Mouse (Mus musculus): Measurements from ENCODE around the gene Zdhhc7. TPM values are rescaled to one million over a fixed set of nuclear protein-coding genes. Genes with fewer than 3 reads are reported as not detected.

Gene Zdhhc7
- total RNA-seq, 2 experiments from 2014 or later: 35.4 to 36.4 TPM

DNA sequence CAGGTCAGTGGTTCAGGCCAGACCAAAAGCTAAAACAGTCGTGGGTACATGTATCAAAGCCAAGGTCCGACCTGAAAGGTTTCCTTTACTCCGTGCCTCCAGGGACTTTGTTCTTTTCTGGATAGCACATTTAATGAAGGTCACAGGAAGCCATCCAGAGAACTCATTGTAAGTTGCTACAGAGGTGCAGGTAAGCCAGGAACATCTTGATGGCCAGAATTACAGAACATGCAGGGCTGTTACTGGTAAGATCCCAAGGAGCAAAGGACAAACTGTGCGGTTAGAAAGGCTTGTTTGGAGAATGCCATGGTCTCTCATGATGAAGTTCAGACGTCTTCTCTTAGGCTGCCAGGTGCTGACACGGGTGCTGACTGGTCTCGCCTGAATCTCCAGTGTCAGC lies 15.3 kb upstream of the Zdhhc7 start:
- no peak for DNase-seq (ENCODE audit: low spot score)
- intact Hi-C loops (cut with DNase I): no loop called here

DNA sequence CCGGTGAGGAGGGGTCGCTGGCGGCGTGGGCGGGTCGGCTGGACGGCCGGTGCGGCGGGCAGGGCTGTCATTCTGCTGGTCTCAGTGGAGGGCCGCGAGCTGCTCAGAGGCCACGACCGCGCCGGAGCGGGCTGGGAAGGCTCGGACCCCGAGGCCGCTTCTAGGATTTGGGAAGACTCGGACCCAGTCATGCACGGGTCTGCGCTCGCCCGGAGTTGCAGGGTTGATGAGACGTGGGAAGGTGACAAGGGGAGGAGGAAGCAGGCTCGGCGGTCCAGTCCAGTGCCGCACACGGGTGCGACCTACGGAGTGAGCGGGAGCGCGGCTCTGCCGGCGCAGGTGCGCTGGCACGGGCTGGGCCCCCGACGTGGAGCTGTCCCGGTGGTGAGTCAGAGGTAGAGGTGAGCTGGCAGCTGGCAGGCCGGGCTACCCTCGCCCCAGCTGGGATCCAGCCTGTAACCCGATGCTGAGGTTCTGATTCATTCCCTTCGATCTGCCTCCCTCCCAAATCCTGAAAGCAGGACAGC lies 13.1 kb upstream of the Zdhhc7 start:
- intact Hi-C loops (cut with DNase I): no loop called here
- DNase-seq (ENCODE audit: low spot score): no peak

DNA sequence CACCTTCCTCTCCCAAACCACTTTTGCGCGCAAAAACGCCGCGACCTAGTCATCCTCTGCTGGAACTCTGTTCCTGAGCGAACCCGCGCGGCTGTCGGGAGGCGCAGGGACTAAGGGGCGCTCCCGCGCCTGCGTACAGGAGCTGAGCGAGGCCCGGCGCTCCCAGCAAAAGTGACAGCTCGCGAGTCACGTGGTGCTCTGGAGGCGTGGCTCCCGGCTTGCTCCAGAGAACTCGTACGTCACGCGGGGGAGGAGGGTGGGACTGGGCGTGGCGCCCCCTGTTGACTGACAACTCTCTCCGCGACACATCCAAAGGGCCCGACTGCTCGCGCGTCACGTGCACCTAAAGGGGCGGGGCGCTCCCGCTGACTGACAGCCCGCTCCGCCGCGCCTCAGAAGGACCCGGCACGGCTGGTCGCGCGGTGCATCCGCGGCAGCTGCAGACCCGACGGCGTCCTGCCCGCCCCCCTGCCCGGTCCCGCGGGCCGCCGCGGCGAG lies 12.5 kb upstream of the Zdhhc7 start, which contains the start of gene 6430548M08Rik:
Gene 6430548M08Rik, plus strand, starts transcription at position 395 of the 498 bp plus-strand sequence.
- intact Hi-C loops (cut with DNase I): no loop called here
- DNase-seq (ENCODE audit: low spot score): peak; percentile 100

DNA sequence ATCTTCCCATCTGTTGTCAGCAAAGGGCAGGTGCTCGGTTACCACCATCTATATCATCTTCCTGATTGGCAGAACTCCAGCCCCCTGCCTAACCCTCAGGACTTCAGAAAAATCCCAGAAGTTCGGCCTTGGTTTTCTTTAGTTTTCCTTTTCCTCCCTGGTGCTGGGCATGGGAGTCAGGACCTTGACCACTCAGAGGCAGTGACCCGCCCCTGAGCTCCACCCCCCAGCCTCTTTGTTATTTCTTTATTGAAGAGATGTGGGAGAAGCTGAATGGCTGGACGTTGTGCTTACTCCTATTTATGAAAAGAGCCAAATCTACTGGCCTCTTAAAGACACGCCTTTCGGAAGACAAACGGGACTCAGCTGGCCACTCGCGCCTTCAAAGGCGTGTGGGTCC lies 12.0 kb upstream of the Zdhhc7 start:
- no peak for DNase-seq (ENCODE audit: low spot score)

DNA sequence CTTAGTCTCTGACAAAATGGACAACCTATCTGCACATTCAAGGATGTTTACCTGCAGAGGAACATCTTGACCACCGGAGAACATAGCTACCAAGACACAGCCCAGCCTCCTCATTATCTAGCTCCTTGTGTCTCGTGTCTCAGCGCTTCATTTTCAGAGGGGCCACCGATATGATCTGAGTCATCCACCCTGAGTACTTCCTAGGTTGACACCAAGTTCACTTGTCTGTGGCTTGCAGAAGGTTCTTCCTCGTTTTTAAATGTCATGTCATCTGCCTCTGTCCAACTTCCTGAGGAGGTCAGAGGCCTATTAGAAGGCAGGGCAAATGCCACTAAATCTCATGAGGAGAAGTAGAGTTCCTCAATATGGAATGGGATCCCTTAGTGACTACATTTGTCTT lies 11.3 kb upstream of the Zdhhc7 start:
- no peak for DNase-seq (ENCODE audit: low spot score)
- intact Hi-C loops (cut with DNase I): no loop called here

More for the DNA sequence above, 12.0 kb upstream of the Zdhhc7 start:
- intact Hi-C loops (cut with DNase I): no loop called here

DNA sequence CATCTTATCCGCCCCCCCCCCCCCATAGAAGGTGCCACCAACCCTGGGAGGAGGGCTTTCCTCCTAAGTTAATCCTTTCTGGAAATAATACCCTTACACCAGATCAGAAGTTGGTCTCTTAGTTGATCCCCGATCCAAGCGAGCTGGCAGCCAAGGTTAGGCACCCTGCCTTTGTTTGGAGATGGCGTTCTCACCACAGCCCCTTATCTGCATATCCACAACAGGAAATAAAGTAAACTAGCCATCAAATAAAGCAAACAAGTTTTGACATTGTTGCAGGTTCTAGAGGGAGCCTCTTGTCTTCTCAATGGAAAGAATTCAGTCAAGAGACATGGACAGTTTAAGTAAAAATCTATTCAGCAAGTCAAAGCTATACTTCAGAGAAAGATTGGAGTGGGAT lies 10.1 kb upstream of the Zdhhc7 start:
- intact Hi-C loops (cut with DNase I): no loop called here
- no peak for DNase-seq (ENCODE audit: low spot score)

DNA sequence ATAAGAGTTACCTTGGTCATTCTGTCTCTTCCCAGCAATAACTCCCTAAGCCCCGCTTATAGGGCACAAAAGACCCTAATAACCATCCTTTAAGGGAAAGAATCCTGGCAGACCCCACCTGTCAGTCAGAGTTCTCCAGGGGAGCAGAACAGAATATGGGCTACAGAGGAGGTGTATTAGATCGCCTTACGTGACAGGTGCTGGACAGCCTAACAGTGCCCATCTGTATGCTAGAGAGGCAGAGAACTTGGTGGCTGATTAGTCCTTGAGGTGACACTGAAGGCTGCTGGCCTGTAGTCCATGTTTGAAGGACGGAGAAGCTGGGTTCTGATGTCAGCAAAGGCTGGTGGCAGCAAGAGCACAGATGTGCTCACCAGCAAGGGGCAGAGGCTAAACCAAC lies 9.7 kb upstream of the Zdhhc7 start:
- no peak for DNase-seq (ENCODE audit: low spot score)
- intact Hi-C loops (cut with DNase I): no loop called here

DNA sequence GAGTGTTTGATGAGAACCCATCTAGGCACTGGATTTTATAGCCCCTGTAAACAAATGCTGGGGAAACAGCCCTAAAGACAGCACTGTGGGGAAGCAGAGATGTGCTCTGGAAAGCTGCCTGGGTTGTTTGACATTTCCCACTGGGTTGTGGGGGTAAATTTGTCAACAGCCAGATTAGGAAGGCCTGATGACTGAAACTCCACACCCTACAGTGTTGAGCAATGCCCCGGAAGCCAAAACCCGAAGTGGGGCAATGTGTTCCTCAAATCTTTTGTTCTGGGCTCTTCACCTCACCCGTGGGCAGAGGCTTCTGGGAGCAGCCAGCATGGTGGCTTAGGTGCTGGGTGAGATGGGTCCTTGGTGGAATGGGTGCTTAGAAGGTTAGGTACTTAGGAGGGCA lies 7.9 kb upstream of the Zdhhc7 start:
- peak; percentile 33 for DNase-seq (ENCODE audit: low spot score)
- intact Hi-C loops (cut with DNase I): no loop called here

DNA sequence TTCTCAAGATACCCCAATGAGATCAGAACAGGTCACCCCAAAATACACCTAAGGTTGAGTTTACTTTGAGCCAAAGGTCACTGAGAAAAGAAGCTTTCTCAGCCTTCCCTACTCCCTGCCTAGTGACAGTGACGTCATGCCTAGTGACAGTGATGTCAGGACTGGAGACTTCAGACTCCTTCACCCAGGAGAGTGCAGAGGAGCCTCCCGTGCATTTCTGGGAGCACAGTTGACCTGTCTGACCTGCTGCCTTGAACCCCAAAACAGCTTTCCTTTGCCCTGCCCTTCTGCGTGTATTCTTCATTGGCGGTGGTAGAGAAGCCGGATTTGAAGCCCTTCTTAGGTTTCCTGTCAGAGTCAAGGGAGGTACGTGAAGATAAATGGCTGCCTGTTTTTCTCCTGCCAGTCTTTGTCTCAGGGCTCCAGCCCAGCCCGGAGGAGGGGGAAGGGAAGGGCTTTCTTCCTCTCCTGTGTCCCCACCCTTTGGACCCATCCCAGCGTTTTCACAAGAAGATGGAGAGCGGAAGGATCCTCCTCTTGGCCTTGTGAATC lies 3.5 kb upstream of the Zdhhc7 start:
- peak; percentile 80 for DNase-seq (ENCODE audit: low spot score)
- intact Hi-C loops (cut with DNase I): no loop called here

DNA sequence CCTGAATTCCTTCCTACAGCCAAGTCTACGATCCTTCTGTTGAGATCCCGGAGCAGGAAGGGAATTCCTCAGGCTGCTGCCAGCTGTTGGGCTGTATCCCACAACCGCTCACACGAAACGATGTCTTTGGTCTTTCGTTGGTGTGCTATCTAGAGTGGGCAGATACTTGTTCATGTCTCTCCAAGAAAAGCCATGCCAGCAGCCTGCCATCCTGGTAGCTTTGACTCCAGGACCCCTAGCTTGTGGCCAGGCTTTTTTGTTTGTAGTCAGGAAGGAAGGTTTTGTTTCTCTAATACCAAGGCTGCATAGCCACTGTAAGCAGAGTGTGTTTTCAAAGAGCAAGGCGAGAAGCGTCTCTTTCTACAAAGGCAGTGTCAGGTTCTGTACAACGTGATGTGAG lies 2.6 kb upstream of the Zdhhc7 start:
- DNase-seq (ENCODE audit: low spot score): no peak
- intact Hi-C loops (cut with DNase I): no loop called here

DNA sequence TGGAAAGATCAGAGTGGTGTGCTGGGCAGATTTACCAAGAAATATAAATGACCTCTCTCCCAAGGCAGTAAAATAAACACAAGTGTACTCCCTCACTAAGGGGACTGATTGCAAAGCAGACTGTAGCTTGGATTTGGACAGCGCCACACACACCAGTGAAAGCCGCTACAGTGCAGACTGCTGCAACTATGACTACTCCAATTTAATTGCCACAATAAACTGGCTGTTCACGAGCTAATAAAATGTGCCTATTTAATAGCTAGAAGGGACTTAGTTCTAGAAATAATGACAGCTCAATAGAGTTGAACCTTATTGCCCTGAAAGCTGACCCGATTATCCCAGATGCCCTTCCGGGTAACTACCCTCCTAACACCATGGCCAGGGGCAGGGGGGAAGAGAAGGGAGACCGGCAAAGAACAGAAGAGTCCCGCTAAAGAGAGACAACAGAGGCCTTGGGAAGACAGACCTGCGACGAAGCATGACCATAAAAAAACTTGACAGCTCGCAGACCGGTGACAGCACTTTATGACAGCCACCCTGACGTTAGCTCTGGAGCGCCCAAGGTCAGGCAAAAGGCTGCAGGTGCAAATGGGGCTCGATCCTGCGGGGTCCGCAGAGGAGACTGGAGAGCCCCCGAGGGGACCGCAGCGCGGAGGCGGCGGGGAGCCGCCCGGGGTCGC lies 754 bp downstream of the Zdhhc7 start:
- intact Hi-C loops (cut with DNase I): no loop called here
- DNase-seq (ENCODE audit: low spot score): no peak

DNA sequence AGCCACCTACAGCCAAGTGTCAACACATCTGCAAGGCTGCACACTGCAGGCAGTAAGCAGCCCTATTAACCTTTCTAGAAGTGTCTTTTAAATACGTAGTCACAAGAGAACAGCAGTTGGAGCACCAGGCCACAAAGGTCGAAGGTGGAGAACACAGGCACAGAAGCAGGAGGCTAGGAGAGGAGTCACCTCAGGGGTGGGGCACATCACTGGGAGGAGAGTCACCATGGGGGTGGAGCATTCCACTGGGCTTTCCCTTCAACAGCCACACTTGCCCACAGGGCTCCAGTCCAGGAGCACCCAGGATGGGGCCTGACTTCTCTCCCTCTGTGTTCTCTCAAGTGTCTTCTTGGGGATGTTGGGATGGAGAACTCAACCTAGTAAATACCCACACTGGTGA lies 4.8 kb downstream of the Zdhhc7 start:
- intact Hi-C loops (cut with DNase I): no loop called here
- no peak for DNase-seq (ENCODE audit: low spot score)

DNA sequence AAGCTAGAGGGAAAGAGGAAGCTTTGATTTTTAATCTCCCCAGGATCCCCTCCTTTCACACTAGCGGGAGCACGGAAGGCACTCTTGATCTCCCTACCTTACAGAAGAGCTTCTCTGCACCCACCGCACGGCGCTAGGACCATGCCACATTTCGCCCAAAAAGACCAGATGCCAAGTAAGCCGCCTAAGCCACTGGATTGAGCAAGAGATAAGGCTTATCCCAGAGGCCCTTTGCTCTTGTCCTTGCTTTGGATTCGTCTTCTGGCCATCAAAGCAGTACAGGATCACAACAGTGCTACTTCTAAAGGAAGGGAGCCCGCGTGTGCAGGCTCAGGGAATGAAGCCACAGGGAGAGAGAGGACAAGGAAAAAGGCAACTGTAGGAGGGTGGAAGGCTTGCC lies 6.5 kb downstream of the Zdhhc7 start:
- no peak for DNase-seq (ENCODE audit: low spot score)
- intact Hi-C loops (cut with DNase I): no loop called here

DNA sequence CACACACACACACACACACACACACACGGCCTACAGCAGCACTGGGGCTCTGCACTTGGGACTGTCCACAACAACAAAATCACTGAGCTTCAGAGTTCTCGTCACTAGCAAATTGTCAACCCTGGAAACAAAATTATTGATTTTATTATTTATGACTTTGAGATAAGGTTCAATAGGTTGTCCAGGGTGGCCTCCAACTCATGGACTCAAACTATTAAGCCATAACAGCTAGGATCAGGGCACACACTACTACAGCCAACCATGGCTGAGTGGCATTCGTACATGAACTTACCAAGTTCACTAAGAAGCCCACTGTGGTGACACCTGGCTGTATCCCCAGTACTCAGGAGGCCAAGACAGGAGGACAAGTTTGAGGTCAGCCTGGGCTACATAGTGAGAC lies 8.2 kb downstream of the Zdhhc7 start:
- intact Hi-C loops (cut with DNase I): no loop called here
- DNase-seq (ENCODE audit: low spot score): no peak

DNA sequence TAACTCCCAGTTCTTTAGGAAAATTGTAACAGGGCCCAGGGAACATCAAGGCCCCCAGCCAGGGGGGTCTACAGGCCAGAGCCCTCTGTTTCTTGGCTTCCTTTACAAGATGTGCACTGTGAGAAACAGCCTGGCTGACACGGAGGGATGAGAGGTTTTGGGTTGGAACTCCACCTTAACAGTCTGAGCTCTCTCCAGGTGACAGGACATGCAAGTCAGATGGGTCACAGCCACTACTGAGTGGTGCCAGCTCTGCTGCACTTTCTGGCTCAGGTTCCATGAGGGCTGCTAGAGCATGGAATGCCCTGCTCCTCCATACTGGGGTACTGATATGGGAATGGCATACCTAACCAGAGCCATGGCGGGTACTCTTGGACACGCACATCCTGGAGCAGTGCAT lies 10.2 kb downstream of the Zdhhc7 start:
- DNase-seq (ENCODE audit: low spot score): no peak
- intact Hi-C loops (cut with DNase I): no loop called here

DNA sequence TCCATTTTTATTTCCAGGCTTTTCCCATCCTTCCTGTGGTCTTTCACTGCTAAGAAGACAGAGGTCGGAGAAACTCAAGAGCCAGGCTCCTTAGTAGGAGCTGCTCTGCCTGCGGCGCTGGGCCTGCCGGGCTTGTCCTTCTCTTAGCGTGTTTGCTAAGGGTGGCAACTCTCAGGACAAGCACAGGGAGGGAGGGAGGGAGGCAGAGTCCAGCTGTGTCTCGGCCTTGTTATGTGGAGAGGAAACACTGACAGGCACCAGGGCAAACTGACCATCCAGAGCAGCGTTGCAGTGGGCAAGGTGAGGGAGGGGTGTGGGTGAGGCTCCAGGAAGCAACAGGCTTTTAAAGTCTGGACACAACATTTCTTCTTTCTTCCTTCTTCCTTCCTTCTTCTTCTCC lies 11.8 kb downstream of the Zdhhc7 start:
- no peak for DNase-seq (ENCODE audit: low spot score)
- intact Hi-C loops (cut with DNase I): no loop called here

DNA sequence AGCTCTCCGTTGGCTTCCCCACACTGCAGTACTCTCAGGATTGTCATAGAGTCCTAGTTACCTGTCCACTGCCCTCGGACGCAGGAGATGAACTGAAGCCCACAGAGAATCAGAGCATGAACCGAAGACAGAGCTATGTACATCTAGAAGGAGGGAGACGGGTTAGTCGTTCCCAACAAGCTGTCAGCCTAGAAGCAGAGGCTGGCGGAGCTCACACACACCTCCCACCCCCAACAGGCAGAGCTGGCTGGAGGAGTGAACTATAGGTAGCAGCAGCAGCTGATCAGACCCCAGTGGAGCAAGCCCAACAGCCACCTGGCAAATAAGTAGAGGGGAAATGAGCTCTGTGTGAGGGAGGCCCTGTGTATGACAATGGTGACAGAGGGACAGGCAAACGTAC lies 16.5 kb downstream of the Zdhhc7 start:
- intact Hi-C loops (cut with DNase I): no loop called here
- DNase-seq (ENCODE audit: low spot score): no peak

DNA sequence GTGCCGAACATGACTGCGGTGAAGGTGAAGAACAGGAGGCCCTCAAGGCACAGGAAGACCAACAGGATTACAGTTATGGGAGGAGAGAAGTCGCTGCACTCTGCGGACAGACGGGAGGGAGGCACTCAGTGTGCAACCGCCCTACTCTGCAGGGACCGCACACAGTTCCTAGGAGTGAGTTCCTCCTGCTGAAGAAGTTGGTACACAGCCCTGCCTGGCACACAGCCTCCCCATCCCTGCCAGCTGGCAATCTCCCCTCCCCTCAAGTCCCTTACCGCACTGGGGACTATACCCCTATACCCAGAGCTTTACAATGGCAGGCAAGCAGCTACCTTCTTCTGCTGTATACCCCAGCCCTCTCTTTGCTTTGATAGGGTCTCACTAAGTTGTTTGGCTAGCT lies 18.0 kb downstream of the Zdhhc7 start:
- no peak for DNase-seq (ENCODE audit: low spot score)
- intact Hi-C loops (cut with DNase I): no loop called here

DNA sequence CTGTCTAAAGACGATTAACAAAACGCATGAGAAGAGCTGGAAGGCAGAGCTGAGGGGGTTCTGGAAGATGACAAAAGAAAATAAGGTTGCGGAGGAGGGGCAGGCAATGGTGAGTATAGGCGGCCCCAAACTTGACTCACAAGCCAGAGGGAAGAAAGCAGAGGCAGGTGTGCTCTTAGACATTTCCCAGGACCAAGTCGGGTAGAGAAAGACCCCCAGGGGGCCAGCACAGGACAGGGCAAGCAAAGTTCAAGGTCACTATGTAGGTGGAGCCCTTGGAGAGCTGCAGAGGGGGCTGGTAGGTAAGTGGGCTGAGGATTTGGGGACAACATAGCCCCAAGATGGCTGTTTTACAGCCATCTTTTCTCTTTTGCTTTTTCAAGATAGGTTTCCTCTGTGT lies 21.9 kb downstream of the Zdhhc7 start:
- intact Hi-C loops (cut with DNase I): loop anchor here (2.0 to 5.0 kb wide), 2 partner anchors 135 to 297 kb away; no protein-coding TSS in a partner anchor
- no peak for DNase-seq (ENCODE audit: low spot score)

DNA sequence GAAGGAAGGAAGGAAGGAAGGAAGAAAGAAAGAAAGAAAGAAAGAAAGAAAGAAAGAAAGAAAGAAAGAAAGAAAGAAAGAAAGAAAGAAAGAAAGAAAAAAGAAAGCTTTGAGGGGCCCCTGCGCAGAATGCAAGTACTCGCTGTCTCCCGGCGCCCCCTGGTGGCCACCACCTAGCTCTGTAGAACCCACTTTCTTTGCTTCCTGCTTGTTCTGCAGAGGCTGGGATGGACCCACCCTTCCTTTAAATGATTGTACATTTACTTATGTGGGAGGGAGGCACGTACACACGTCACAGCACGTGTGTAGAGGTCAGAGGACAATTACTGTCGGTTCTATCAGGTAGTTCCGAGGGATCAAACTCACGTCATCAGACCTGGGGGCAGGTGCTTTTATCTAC lies 23.2 kb downstream of the Zdhhc7 start:
- intact Hi-C loops (cut with DNase I): loop anchor here (2.0 to 5.0 kb wide), 2 partner anchors 133 to 296 kb away; no protein-coding TSS in a partner anchor

DNA sequence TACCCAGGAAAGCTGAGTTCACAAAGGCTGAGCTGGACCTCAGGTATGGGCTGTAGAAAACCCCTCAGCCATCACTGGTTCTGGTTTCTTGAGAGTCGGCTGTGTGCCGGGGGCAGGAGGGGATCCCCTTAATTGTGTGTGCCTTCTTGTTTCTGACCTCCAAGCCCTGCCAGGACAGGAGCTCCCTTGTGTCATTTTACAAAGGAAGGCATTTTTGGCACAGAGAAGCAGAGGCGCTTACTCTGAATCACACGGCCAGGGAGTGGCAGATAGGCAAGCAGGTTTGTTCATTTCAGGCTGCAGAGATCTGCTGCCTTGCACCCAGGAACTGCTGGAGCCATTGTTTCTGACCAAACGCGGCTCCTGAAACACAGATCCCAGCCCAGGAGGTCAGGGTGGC lies 25.9 kb downstream of the Zdhhc7 start:
- intact Hi-C loops (cut with DNase I): loop anchor here (5.0 kb wide), 1 partner anchor 293 kb away; no protein-coding TSS in a partner anchor
- DNase-seq (ENCODE audit: low spot score): no peak

More for the DNA sequence above, 23.2 kb downstream of the Zdhhc7 start:
- peak; percentile 41 for DNase-seq (ENCODE audit: low spot score)
